Mouse (Mus musculus): ENCODE measurements around the gene Khk. TPM values are rescaled to one million over a fixed set of nuclear protein-coding genes. Genes with fewer than 3 reads are reported as not detected.

The Khk gene
- polyA plus RNA-seq, 1 experiment from 2014 or later, result 5.6 TPM

DNA sequence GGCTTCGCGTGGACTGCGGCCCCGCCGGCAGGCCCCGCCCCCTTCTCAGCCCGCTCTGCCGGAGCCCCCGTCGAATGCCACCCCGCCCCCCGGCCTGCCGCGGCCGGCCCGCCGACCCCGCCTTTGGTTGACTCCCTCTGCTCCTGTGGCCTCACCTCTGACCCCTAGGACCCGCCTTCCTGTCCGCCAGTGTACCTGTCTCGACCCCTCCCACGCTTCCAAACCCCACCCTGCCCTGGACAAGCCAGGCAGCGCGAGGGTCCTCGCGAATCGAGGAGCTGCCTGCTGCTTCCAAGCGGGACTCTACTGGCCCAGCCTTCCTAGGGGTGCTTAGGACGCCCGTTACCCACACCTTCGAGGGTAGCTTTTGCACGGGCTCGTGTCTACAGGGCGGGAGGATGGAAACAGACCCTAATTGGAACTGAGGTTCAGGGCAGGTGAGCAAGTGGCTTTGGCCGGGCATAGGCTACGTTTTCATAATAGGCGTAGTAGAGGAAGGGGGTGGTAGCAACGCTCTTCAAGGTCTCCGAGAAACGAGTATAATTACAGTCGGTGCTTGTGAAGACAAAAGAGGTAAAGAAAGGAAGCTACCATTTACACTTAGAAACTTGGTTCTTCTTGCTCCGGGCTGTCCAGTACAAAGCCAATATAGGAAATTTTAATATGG, 32.0 kb upstream of the Khk start:
- Histone ChIP-seq H3K9ac (replicated peaks) (peak overlapping the region; percentile 92), H3K27me3 (no peaks in the 10 kb centered on the region), H3K36me3 (peaks cover 38% of the 10 kb centered on the region), H3K27ac (replicated peaks) (peak overlapping the region; percentile 96), H3K4me3 (peak overlapping the region; percentile 78), H3K4me2 (replicated peaks) (peak overlapping the region; percentile 67), H3K9me3 (no peaks in the 10 kb centered on the region), H3K4me1 (peaks cover 17% of the 10 kb centered on the region)
- WGBS, result 2% methylated on average over 31 of the region's 42 CpGs
- ATAC-seq (ENCODE audit: low FRiP score, low read depth), result peak; percentile 32

DNA sequence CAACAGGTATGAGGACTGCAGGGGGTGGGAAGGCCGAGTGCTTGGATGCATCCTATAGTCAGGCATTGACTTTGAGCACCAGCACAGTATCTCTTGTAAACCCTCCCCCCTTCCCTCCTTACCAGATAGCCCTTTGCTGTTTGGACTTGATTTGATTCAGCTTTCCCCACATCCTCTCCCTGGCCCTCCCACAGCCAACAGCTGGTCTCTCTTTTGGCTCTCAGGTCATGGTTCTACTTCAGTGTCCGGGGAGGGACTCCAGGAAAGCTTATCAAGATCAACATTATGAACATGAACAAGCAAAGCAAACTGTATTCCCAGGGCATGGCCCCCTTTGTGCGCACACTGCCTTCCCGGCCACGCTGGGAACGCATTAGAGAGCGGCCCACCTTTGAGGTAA, 30.9 kb upstream of the Khk start:
- H3K36me3 ChIP-seq, result peaks cover 50% of the 10 kb centered on the region
- H3K9ac ChIP-seq (replicated peaks), result peak overlapping the region; percentile 92; the same call in 1 of the 2 replicates
- H3K9me3 ChIP-seq, result no peaks in the 10 kb centered on the region
- H3K27ac ChIP-seq (replicated peaks), result no peak overlapping the region
- peak overlapping the region; percentile 67 for H3K4me2 ChIP-seq (replicated peaks)
- peaks cover 17% of the 10 kb centered on the region for H3K4me1 ChIP-seq
- no peak for ATAC-seq (ENCODE audit: low FRiP score, low read depth)
- H3K27me3 ChIP-seq, result no peaks in the 10 kb centered on the region
- peak overlapping the region; percentile 78; the same call in 1 of the 2 replicates for H3K4me3 ChIP-seq
- WGBS, result 91% methylated on average over 7 of the region's 7 CpGs

DNA sequence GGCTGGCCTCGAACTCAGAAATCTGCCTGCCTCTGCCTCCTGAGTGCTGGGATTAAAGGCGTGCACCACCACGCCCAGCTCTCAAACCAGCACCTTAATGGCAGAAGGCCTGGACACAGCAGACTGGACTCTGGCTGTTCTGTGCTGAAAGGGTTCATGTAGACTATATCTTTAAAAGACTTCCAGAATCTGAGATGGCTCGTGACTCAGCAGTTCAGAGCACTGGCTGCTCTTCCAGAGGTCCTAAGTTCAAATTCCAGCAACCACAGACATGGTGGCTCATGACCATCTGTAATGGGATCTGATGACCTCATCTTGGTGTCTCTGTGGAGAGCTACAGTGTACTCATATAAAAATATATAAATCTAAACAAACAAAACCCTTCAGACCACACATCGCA, 19.4 kb upstream of the Khk start:
- H3K27ac ChIP-seq (replicated peaks), result no peak overlapping the region
- no peak overlapping the region for H3K9ac ChIP-seq (replicated peaks)
- no peaks in the 10 kb centered on the region for H3K27me3 ChIP-seq
- WGBS, result 93% methylated on average over 5 of the region's 5 CpGs
- peaks cover 15% of the 10 kb centered on the region for H3K4me1 ChIP-seq
- peaks cover 84% of the 10 kb centered on the region for H3K36me3 ChIP-seq
- ATAC-seq (ENCODE audit: low FRiP score, low read depth), result no peak
- no peaks in the 10 kb centered on the region for H3K9me3 ChIP-seq
- no peak overlapping the region for H3K4me3 ChIP-seq
- no peak overlapping the region for H3K4me2 ChIP-seq (replicated peaks)

DNA sequence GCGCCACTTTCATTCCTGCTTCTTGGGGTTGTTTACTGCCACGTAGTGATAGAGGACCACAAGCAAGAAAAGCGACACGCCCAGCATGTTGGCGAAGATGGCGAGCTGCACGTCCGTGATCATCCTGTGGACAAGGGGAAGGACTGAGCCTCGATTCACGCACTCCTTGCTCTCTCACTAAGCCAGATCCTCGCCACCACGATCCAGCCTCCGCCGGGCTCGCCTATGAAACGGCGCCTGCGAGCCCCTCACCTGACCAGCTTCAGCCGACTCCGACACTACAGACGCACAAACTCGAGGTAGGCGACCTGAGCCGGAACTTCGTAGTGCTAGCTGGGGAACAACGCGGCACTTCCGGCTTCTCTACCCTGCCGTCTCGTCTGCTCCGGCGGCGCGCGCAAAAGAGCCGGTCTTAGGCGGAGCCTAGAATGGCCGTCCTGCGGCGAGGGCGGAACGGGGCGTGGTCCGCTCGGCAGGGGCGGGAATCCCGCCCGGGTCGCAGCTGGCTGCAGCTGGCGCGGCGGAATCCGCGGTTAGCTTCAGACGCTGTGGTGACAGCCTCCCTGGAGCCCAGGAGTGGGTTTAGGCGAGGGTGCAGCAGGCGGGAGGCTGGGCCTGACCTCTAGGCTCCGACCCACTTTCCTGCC, 13.7 kb upstream of the Khk start, which contains the start of gene Ost4:
Gene Ost4 (minus strand): TSS at position 376 of the 647 bp plus-strand sequence.
- Histone ChIP-seq H3K4me1 (peaks cover 31% of the 10 kb centered on the region), H3K27me3 (peaks cover 3% of the 10 kb centered on the region; the same call in 1 of the 2 replicates), H3K4me2 (replicated peaks) (peak within 1 kb of the TSS; percentile 93), H3K27ac (replicated peaks) (peak within 1 kb of the TSS; percentile 82), H3K9ac (replicated peaks) (peak within 1 kb of the TSS; percentile 72), H3K36me3 (peaks cover 38% of the 10 kb centered on the region), H3K9me3 (no peaks in the 10 kb centered on the region), H3K4me3 (peak within 1 kb of the TSS; percentile 76)
- peak; percentile 96 for ATAC-seq (ENCODE audit: low FRiP score, low read depth)
- under 1% methylated on average over 58 of the region's 58 CpGs for WGBS

DNA sequence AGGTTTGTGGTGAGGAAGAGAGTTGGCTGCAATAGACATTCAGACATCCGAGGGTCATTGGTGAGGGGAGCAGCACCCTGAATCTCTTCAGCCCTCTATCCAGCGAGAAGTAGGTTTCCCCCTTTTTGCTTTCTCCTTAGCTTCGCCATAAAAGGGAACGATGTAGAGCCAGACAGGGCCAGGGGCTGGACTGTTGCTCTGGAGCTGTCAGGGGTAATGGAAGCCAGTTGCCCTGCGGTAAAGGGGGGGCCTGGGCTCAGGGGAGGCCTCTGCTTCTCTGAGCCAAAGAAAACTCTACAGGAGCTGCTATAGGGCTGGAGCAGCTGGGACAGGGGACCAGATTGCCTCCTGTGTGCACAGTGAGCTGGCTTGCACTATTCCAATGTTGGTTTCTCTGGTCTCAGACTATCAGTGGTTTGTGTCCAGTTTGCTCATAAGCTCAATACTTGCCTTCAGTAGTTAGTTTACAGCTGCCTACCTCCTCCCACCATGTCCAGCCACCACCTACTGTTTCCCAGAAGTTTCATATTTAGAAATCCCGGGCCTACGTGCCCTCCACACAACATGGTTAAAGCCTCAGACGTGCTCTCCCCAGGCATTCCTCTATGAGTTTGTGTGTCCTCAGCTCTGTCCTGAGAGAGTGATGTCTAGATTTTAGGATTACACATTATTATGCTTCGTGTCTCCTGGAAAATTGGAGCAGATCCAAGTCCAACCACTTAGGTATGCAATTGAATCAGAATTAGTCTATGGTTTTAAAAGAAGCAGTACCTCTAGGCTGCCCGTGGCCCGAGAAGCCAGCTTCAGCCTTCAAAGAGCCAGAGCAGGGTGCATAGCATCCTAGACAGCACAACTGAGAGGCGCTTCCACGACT, 12.6 kb upstream of the Khk start:
- H3K4me3 ChIP-seq, result peak overlapping the region; percentile 76; the same call in 1 of the 2 replicates
- H3K9ac ChIP-seq (replicated peaks), result peak overlapping the region; percentile 72; the same call in 1 of the 2 replicates
- H3K27ac ChIP-seq (replicated peaks), result peak overlapping the region; percentile 82
- ATAC-seq (ENCODE audit: low FRiP score, low read depth), result no peak
- 59% methylated on average over 13 of the region's 13 CpGs for WGBS
- H3K4me2 ChIP-seq (replicated peaks), result peak overlapping the region; percentile 93
- peaks cover 27% of the 10 kb centered on the region for H3K36me3 ChIP-seq
- peaks cover 42% of the 10 kb centered on the region for H3K4me1 ChIP-seq
- H3K9me3 ChIP-seq, result no peaks in the 10 kb centered on the region
- H3K27me3 ChIP-seq, result peaks cover 3% of the 10 kb centered on the region; the same call in 1 of the 2 replicates

- Histone ChIP-seq H3K36me3 (peaks cover 21% of the 10 kb centered on the region), H3K9me3 (no peaks in the 10 kb centered on the region), H3K4me2 (replicated peaks) (no peak overlapping the region), H3K4me3 (no peak overlapping the region), H3K27ac (replicated peaks) (no peak overlapping the region), H3K9ac (replicated peaks) (no peak overlapping the region), H3K27me3 (peaks cover 3% of the 10 kb centered on the region; the same call in 1 of the 2 replicates), H3K4me1 (peaks cover 46% of the 10 kb centered on the region)
- WGBS, result 61% methylated on average over 7 of the region's 7 CpGs
- ATAC-seq (ENCODE audit: low FRiP score, low read depth), result no peak
Measured at GRCm38 (mm10) chr5:30909300-30909659, 12.0 kb upstream of the Khk start.

DNA sequence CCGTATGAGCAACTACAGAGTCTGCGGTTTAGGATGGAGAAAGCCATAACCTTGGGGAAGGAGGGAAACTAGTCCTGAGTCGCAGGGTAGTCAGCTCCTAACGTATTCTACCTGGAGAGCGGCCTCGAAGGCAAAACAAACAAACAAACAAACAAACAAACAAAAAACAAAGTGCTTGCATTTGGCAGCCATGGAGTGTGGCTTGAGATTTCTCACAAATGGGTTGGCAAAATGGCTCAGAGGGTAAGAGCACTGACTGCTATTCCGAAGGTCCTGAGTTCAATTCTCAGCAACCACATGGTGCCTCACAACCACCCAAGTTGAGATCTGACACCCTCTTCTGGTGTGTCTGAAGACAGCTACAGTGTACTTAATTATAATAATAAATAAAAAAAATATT, 11.4 kb upstream of the Khk start:
- 87% methylated on average over 7 of the region's 7 CpGs for WGBS
- Histone ChIP-seq H3K4me1 (peaks cover 48% of the 10 kb centered on the region), H3K27me3 (peaks cover 3% of the 10 kb centered on the region; the same call in 1 of the 2 replicates), H3K36me3 (peaks cover 15% of the 10 kb centered on the region), H3K4me3 (no peak overlapping the region), H3K27ac (replicated peaks) (no peak overlapping the region), H3K9me3 (no peaks in the 10 kb centered on the region), H3K9ac (replicated peaks) (no peak overlapping the region), H3K4me2 (replicated peaks) (no peak overlapping the region)
- no peak for ATAC-seq (ENCODE audit: low FRiP score, low read depth)

GRCm38 (mm10) chr5:30910481-30910880, 10.8 kb upstream of the Khk start:
- H3K4me2 ChIP-seq (replicated peaks), result no peak overlapping the region
- H3K4me3 ChIP-seq, result no peak overlapping the region
- H3K27ac ChIP-seq (replicated peaks), result no peak overlapping the region
- peaks cover 9% of the 10 kb centered on the region for H3K36me3 ChIP-seq
- H3K9me3 ChIP-seq, result no peaks in the 10 kb centered on the region
- H3K27me3 ChIP-seq, result peaks cover 3% of the 10 kb centered on the region; the same call in 1 of the 2 replicates
- H3K4me1 ChIP-seq, result peaks cover 52% of the 10 kb centered on the region
- ATAC-seq (ENCODE audit: low FRiP score, low read depth), result no peak
- no peak overlapping the region for H3K9ac ChIP-seq (replicated peaks)

DNA sequence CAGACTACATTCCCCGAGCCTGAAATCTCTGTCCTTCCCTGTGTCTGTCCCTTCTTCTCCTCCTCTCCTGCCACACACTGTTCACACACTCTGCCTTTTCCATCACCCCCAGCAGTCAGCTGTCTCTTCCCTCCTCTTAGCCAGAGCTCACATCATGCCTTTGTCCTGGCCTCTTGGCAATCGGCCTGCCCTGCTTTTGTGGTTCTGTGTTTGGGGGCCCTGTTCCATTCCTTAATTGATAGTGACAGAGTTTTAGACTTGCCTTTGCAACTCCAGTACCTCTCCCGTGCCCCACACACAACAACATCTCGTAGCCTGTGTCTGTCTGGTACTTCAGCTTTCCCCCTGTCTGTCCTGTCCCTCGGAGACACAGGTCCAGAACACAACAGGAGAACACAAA, 9.1 kb upstream of the Khk start:
- Histone ChIP-seq H3K36me3 (no peaks in the 10 kb centered on the region), H3K9ac (replicated peaks) (no peak overlapping the region), H3K4me2 (replicated peaks) (no peak overlapping the region), H3K9me3 (no peaks in the 10 kb centered on the region), H3K4me3 (no peak overlapping the region), H3K27me3 (peaks cover 3% of the 10 kb centered on the region; the same call in 1 of the 2 replicates), H3K27ac (replicated peaks) (peak overlapping the region; percentile 79), H3K4me1 (peaks cover 43% of the 10 kb centered on the region)
- WGBS, result 67% methylated on average over 5 of the region's 5 CpGs
- no peak for ATAC-seq (ENCODE audit: low FRiP score, low read depth)

- H3K27me3 ChIP-seq, result peaks cover 3% of the 10 kb centered on the region; the same call in 1 of the 2 replicates
- H3K36me3 ChIP-seq, result no peaks in the 10 kb centered on the region
- no peaks in the 10 kb centered on the region for H3K9me3 ChIP-seq
- H3K27ac ChIP-seq (replicated peaks), result peak within 1 kb of the TSS; percentile 79
- peak within 1 kb of the TSS; percentile 14 for H3K4me3 ChIP-seq
- no peak for ATAC-seq (ENCODE audit: low FRiP score, low read depth)
- peak within 1 kb of the TSS; percentile 40 for H3K9ac ChIP-seq (replicated peaks)
- H3K4me1 ChIP-seq, result peaks cover 39% of the 10 kb centered on the region
- WGBS, result 26% methylated on average over 13 of the region's 13 CpGs
- peak within 1 kb of the TSS; percentile 22; the same call in 1 of the 2 replicates for H3K4me2 ChIP-seq (replicated peaks)
Measured at GRCm38 (mm10) chr5:30913060-30913841, 8.0 kb upstream of the Khk start, which contains the start of gene Emilin1. Gene Emilin1 (plus strand): TSS chr5:30913402.

- WGBS, result 80% methylated on average over 7 of the region's 7 CpGs
- Histone ChIP-seq H3K4me1 (peaks cover 35% of the 10 kb centered on the region), H3K9ac (replicated peaks) (peak overlapping the region; percentile 28; the same call in 1 of the 2 replicates), H3K27ac (replicated peaks) (peak overlapping the region; percentile 79), H3K9me3 (no peaks in the 10 kb centered on the region), H3K4me3 (peak overlapping the region; percentile 14), H3K4me2 (replicated peaks) (peak overlapping the region; percentile 22; the same call in 1 of the 2 replicates), H3K27me3 (no peaks in the 10 kb centered on the region), H3K36me3 (0 out of 2 replicates have a peak, but pooled peaks cover 2% of the 10 kb centered on the region)
- no peak for ATAC-seq (ENCODE audit: low FRiP score, low read depth)
Measured at GRCm38 (mm10) chr5:30914101-30914635, 7.1 kb upstream of the Khk start.

Measured in midbrain, embryonic 12.5 days (tissue).